Mouse (Mus musculus) liver, embryonic 14 days (tissue): ENCODE data around the gene Ssbp2. TPM values are rescaled to one million over a fixed set of nuclear protein-coding genes. Genes with fewer than 3 reads are reported as not detected.

Experiments used
- polyA plus RNA-seq: library from polyadenylated mRNA; depleted of rRNA; stranded (reverse); fragments of >200 nt; gene quantifications from 2 replicates; pipeline ENCODE4 v1.2.3, GENCODE M21; 2012; rRNA removed

The Ssbp2 gene
- 21.7 and 23.5 TPM in 2 replicates for polyA plus RNA-seq

DNA sequence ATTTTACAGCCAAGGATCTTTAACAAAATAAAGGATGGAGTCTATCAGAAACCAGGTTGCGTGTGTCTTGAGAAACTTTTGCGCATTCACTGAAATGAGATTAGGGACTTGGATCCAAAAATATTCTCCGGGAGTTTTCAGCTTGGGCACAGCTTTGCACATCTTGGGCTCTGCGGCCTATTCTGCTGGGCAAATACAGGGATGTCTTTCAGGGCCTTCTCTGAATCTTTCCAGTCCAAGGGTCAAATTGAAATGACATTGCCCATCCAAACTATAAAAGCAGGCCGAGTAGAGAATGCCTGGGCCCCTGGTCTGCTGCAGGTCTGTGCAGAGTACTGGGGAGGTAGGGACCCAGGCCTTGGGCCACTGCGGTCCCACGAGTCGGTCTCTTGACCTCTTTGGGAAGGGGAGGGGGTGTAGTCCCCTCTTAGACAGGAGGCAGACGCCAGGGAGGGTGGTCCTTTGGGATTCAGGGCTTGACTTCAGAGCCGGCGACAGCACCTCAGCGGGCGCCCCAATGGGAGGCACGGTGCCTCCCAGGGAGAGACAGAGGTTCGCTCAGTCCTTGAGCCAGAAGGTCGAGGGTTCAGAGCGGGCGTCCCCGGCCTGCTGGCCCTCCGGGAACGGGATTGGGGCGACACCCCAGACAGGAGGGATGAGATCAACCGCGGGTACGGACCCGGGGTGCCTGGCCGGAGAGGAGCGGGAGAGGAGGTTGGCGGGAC lies at the start of gene Ssbp2:
Ssbp2 (plus strand) TSS at position 388 of the 725 bp plus-strand sequence.

DNA sequence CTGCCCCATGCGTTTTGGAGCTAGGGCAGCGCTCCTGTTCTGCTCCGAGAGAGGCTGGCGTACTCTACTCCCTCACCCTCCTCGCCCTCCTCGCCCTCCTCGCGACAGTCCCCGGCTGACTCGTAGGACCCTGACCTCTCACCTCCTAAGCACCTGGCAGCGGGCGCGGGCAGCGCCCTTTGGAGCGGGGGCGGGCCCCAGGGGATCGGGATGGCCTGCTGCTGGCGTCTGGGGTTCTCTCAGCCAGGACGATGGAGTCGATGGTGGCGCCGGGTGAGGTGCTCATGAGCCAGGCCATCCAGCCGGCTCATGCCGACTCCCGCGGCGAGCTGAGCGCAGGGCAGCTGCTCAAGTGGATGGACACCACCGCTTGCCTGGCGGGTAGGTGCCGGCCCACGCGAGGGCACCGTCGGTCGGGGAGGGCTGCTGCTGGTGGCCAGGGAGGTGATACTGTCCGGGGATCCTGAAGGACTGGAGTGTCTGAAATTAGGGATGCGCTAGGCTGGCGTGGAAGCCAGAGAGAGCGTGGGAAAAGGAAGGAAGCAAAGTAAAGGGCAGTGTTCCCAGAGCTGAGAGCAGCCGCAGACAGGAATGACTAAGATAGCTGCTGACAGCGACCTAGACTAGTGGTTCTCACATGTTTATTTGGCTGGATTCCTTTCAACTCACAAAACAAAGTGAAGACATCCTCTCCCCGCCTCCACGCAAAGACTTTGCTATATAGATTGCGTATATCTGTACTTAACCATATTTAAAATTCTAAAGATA lies 281.4 kb downstream of the Ssbp2 start, which contains the start of gene Acot12:
Acot12 (plus strand) TSS at position 233 of the 768 bp plus-strand sequence.

Other genes starting within 250 kb of the Ssbp2 start
- 0.94 and 1.3 TPM in 2 replicates for gene Atg10, start 236.3 kb upstream of the Ssbp2 start, polyA plus RNA-seq